Mouse (Mus musculus): ENCODE measurements around the gene Trpm4. TPM values are rescaled to one million over a fixed set of nuclear protein-coding genes. Genes with fewer than 3 reads are reported as not detected.
"Not testable (repeated sequence)": the region's sequence is repeated elsewhere in the genome, so short reads cannot be mapped to it uniquely, and the experiment has no call there.

Gene Trpm4
- polyA plus RNA-seq, 1 experiment from 2014 or later: 9.3 TPM

- ATAC-seq (replicated peaks): no peak
- H3K4me3 ChIP-seq: peak overlapping the region; percentile 77
- H3K4me1 ChIP-seq: peaks cover 53% of the 10 kb centered on the region
- H3K4me2 ChIP-seq (replicated peaks): peak overlapping the region; percentile 93
- H3K36me3 ChIP-seq: no peaks in the 10 kb centered on the region
- H3K9me3 ChIP-seq: no peaks in the 10 kb centered on the region
- 5% methylated on average over 35 of the region's 35 CpGs for WGBS
- H3K27me3 ChIP-seq: peaks cover 14% of the 10 kb centered on the region; the same call in 1 of the 2 replicates
- peak overlapping the region; percentile 90 for H3K9ac ChIP-seq (replicated peaks)
- peak overlapping the region; percentile 73 for H3K27ac ChIP-seq (replicated peaks)
Measured at GRCm38 (mm10) chr7:45365742-45366651, 32.4 kb upstream of the Trpm4 start.

GRCm38 (mm10) chr7:45363983-45364382 lies 30.4 kb upstream of the Trpm4 start:
- WGBS: 91% methylated on average over 2 of the region's 2 CpGs
- Histone ChIP-seq H3K27me3 (peaks cover 6% of the 10 kb centered on the region; the same call in 1 of the 2 replicates), H3K4me1 (peaks cover 39% of the 10 kb centered on the region), H3K9me3 (no peaks in the 10 kb centered on the region), H3K27ac (replicated peaks) (no peak overlapping the region), H3K4me3 (no peak overlapping the region), H3K9ac (replicated peaks) (no peak overlapping the region), H3K4me2 (replicated peaks) (no peak overlapping the region), H3K36me3 (no peaks in the 10 kb centered on the region; the same call in 1 of the 2 replicates)
- no peak for ATAC-seq (replicated peaks)

- no peak overlapping the region for H3K4me3 ChIP-seq
Measured at GRCm38 (mm10) chr7:45362801-45363200, 29.2 kb upstream of the Trpm4 start.

GRCm38 (mm10) chr7:45361243-45361804 lies 27.7 kb upstream of the Trpm4 start:
- H3K27me3 ChIP-seq: 0 out of 2 replicates have a peak, but pooled peaks cover 4% of the 10 kb centered on the region
- H3K27ac ChIP-seq (replicated peaks): peak overlapping the region; percentile 56; the same call in 1 of the 2 replicates
- H3K4me3 ChIP-seq: peak overlapping the region; percentile 51
- ATAC-seq (replicated peaks): peak; percentile 91
- peak overlapping the region; percentile 72 for H3K9ac ChIP-seq (replicated peaks)
- peak overlapping the region; percentile 96 for H3K4me2 ChIP-seq (replicated peaks)
- WGBS: under 1% methylated on average over 43 of the region's 43 CpGs
- H3K36me3 ChIP-seq: peaks cover 19% of the 10 kb centered on the region
- H3K4me1 ChIP-seq: peaks cover 29% of the 10 kb centered on the region
- no peaks in the 10 kb centered on the region for H3K9me3 ChIP-seq

More at GRCm38 (mm10) chr7:45362801-45363200, 29.2 kb upstream of the Trpm4 start:
- no peaks in the 10 kb centered on the region for H3K9me3 ChIP-seq
- peaks cover 33% of the 10 kb centered on the region for H3K4me1 ChIP-seq
- 10% methylated on average over 13 of the region's 13 CpGs for WGBS
- no peak for ATAC-seq (replicated peaks)
- H3K4me2 ChIP-seq (replicated peaks): no peak overlapping the region; the same call in 1 of the 2 replicates
- peaks cover 5% of the 10 kb centered on the region; the same call in 1 of the 2 replicates for H3K36me3 ChIP-seq
- 0 out of 2 replicates have a peak, but pooled peaks cover 4% of the 10 kb centered on the region for H3K27me3 ChIP-seq
- H3K9ac ChIP-seq (replicated peaks): no peak overlapping the region
- no peak overlapping the region for H3K27ac ChIP-seq (replicated peaks)

- Histone ChIP-seq H3K4me1 (peaks cover 23% of the 10 kb centered on the region), H3K4me3 (peak overlapping the region; percentile 51; the same call in 1 of the 2 replicates), H3K9ac (replicated peaks) (no peak overlapping the region), H3K27ac (replicated peaks) (no peak overlapping the region), H3K36me3 (peaks cover 24% of the 10 kb centered on the region), H3K4me2 (replicated peaks) (peak overlapping the region; percentile 96; the same call in 1 of the 2 replicates), H3K9me3 (no peaks in the 10 kb centered on the region), H3K27me3 (0 out of 2 replicates have a peak, but pooled peaks cover 4% of the 10 kb centered on the region)
- 0 out of 2 replicates have a peak, but pooled peaks have one; percentile 1 for ATAC-seq (replicated peaks)
- WGBS: 59% methylated on average over 18 of the region's 18 CpGs
Measured at GRCm38 (mm10) chr7:45360404-45361125, 27.0 kb upstream of the Trpm4 start.

GRCm38 (mm10) chr7:45359081-45359480 lies 25.5 kb upstream of the Trpm4 start:
- WGBS: 67% methylated on average over 11 of the region's 11 CpGs
- not testable (repeated sequence) for H3K9ac ChIP-seq (replicated peaks)

GRCm38 (mm10) chr7:45356087-45356486 lies 22.5 kb upstream of the Trpm4 start:
- ATAC-seq (replicated peaks): no peak
- H3K9ac ChIP-seq (replicated peaks): no peak overlapping the region
- no peak overlapping the region for H3K4me2 ChIP-seq (replicated peaks)
- WGBS: 66% methylated on average over 13 of the region's 13 CpGs
- H3K36me3 ChIP-seq: peaks cover 48% of the 10 kb centered on the region
- H3K9me3 ChIP-seq: no peaks in the 10 kb centered on the region
- peaks cover under 1% of the 10 kb centered on the region; the same call in 1 of the 2 replicates for H3K4me1 ChIP-seq
- H3K27me3 ChIP-seq: no peaks in the 10 kb centered on the region
- H3K4me3 ChIP-seq: no peak overlapping the region
- H3K27ac ChIP-seq (replicated peaks): no peak overlapping the region

More at GRCm38 (mm10) chr7:45359081-45359480, 25.5 kb upstream of the Trpm4 start:
- not testable (repeated sequence) for H3K27ac ChIP-seq (replicated peaks); H3K4me2 ChIP-seq (replicated peaks); H3K9me3 ChIP-seq; ATAC-seq (replicated peaks); H3K4me3 ChIP-seq; H3K27me3 ChIP-seq
- peaks cover 19% of the 10 kb centered on the region for H3K4me1 ChIP-seq
- peaks cover 33% of the 10 kb centered on the region for H3K36me3 ChIP-seq

- Histone ChIP-seq H3K36me3 (peaks cover 51% of the 10 kb centered on the region), H3K4me2 (replicated peaks) (no peak overlapping the region), H3K4me1 (no peaks in the 10 kb centered on the region), H3K27ac (replicated peaks) (no peak overlapping the region), H3K27me3 (no peaks in the 10 kb centered on the region), H3K9ac (replicated peaks) (no peak overlapping the region), H3K9me3 (no peaks in the 10 kb centered on the region), H3K4me3 (no peak overlapping the region)
- WGBS: 85% methylated on average over 15 of the region's 15 CpGs
- no peak for ATAC-seq (replicated peaks)
Measured at GRCm38 (mm10) chr7:45355318-45356020, 21.9 kb upstream of the Trpm4 start.

- no peak for ATAC-seq (replicated peaks)
- Histone ChIP-seq H3K9me3 (no peaks in the 10 kb centered on the region), H3K27ac (replicated peaks) (no peak overlapping the region), H3K4me2 (replicated peaks) (no peak overlapping the region), H3K4me3 (no peak overlapping the region), H3K9ac (replicated peaks) (no peak overlapping the region), H3K27me3 (no peaks in the 10 kb centered on the region), H3K36me3 (peaks cover 63% of the 10 kb centered on the region), H3K4me1 (no peaks in the 10 kb centered on the region)
- 30% methylated on average over 5 of the region's 5 CpGs for WGBS
Measured at GRCm38 (mm10) chr7:45353041-45353440, 19.5 kb upstream of the Trpm4 start.

GRCm38 (mm10) chr7:45346905-45347304 lies 13.3 kb upstream of the Trpm4 start:
- no peaks in the 10 kb centered on the region for H3K4me1 ChIP-seq
- H3K27ac ChIP-seq (replicated peaks): no peak overlapping the region
- peaks cover 52% of the 10 kb centered on the region for H3K36me3 ChIP-seq
- no peak overlapping the region for H3K9ac ChIP-seq (replicated peaks)
- WGBS: 80% methylated on average over 13 of the region's 13 CpGs
- H3K4me2 ChIP-seq (replicated peaks): no peak overlapping the region
- H3K9me3 ChIP-seq: no peaks in the 10 kb centered on the region
- H3K4me3 ChIP-seq: no peak overlapping the region
- H3K27me3 ChIP-seq: no peaks in the 10 kb centered on the region
- ATAC-seq (replicated peaks): no peak

- 27% methylated on average over 13 of the region's 13 CpGs for WGBS
- Histone ChIP-seq H3K27ac (replicated peaks) (no peak overlapping the region), H3K4me2 (replicated peaks) (no peak overlapping the region), H3K9me3 (no peaks in the 10 kb centered on the region), H3K4me1 (peaks cover 29% of the 10 kb centered on the region), H3K4me3 (no peak overlapping the region), H3K9ac (replicated peaks) (no peak overlapping the region), H3K36me3 (peaks cover 32% of the 10 kb centered on the region), H3K27me3 (peaks cover 5% of the 10 kb centered on the region; the same call in 1 of the 2 replicates)
- no peak for ATAC-seq (replicated peaks)
Measured at GRCm38 (mm10) chr7:45343543-45343942, 10.0 kb upstream of the Trpm4 start.

Measured in forebrain, embryonic 15.5 days (tissue).